9 mouse cellular contexts compared by ENCODE assay signal in genomic region chr13:35166080-35166479, GRCm38 (mm10).
DNase-seq lines count a peak whose midpoint lies in the region; ATAC-seq and TF ChIP-seq lines count a peak whose summit lies in the region.
"Had no signal": no experiment of that assay in that cellular context is flagged by ENCODE, and none has a peak within 500 bp of the region (broad histone marks: within the 10 kb centered on the region; RNA-seq: fewer than 3 reads in every experiment).

No protein-coding gene starts in this region.

- no peaks in the 10 kb centered on the region for H3K36me3 ChIP-seq in intestine, postnatal 0 days (ENCODE audit: control insufficient read depth, insufficient read depth)
- H3K36me3 ChIP-seq in intestine, embryonic 15.5 days: no peaks in the 10 kb centered on the region
- H3K36me3 ChIP-seq: G1E had no signal

- H3K4me1 ChIP-seq in intestine, postnatal 0 days (replicated peaks; ENCODE audit: control insufficient read depth, insufficient read depth, low read length): no peaks in the 10 kb centered on the region
- no peaks in the 10 kb centered on the region for H3K4me1 ChIP-seq in intestine, embryonic 15.5 days (replicated peaks)
- H3K4me1 ChIP-seq in cerebellum, adult 2 months (ENCODE audit: control insufficient read depth, insufficient read depth, low read length): peaks cover 8% of the 10 kb centered on the region

- peak; percentile 27; the same call in 1 of the 2 replicates for TF ChIP-seq CTCF in intestine, postnatal 0 days (IDR thresholded peaks at IDR 0.05; ENCODE audit: low read depth)
- no peak for TF ChIP-seq CTCF in cerebellum, adult 2 months (IDR thresholded peaks at IDR 0.05; ENCODE audit: borderline replicate concordance, insufficient read depth, low read depth, low read length)

- H3K27me3 ChIP-seq in intestine, postnatal 0 days (replicated peaks; ENCODE audit: control insufficient read depth, insufficient read depth, low read length): no peaks in the 10 kb centered on the region
- H3K27me3 ChIP-seq in intestine, embryonic 15.5 days (replicated peaks): no peaks in the 10 kb centered on the region
- H3K27me3 ChIP-seq in cerebellum, adult 2 months (ENCODE audit: control insufficient read depth, insufficient read depth, low read length): no peaks in the 10 kb centered on the region

- H3K9me3 ChIP-seq in intestine, postnatal 0 days (ENCODE audit: control insufficient read depth): no peaks in the 10 kb centered on the region
- H3K9me3 ChIP-seq in intestine, embryonic 15.5 days: no peaks in the 10 kb centered on the region
- H3K9me3 ChIP-seq: G1E had no signal

- peak; percentile 32 for DNase-seq in ovary, postnatal 36 days (ENCODE audit: low spot score)
- no peak for DNase-seq in ovary, adult 18-20 months (ENCODE audit: low spot score)
- DNase-seq in cerebellum, adult 2 months: peak; percentile 14 to 32
- peak; percentile 34 to 45 for DNase-seq in lung, postnatal 4 days
- DNase-seq in frontal cortex, adult 2 months (ENCODE audit: extremely low spot score in 1 of 2, low spot score in 1 of 2): no peak
- DNase-seq: thymus, adult 18-20 months had no signal

- WGBS in intestine, postnatal 0 days: 56% methylated on average over 5 of the region's 5 CpGs
- 63% methylated on average over 5 of the region's 5 CpGs for WGBS in intestine, embryonic 15.5 days
- 53% methylated on average over 5 of the region's 5 CpGs for WGBS in cerebellum, adult 2 months

- no peak for TF ChIP-seq POLR2A in cerebellum, adult 2 months (IDR thresholded peaks at IDR 0.05; ENCODE audit: borderline replicate concordance, insufficient read depth, low read length)

- H3K4me3 ChIP-seq in intestine, postnatal 0 days (ENCODE audit: low read depth, low read length): no peak overlapping the region
- no peak overlapping the region for H3K4me3 ChIP-seq in intestine, embryonic 15.5 days (replicated peaks)
- no peak overlapping the region for H3K4me3 ChIP-seq in cerebellum, adult 2 months (replicated peaks; ENCODE audit: insufficient read depth, low read depth, low read length)

- no peak overlapping the region for H3K4me2 ChIP-seq in intestine, postnatal 0 days (replicated peaks; ENCODE audit: low read depth)
- no peak overlapping the region for H3K4me2 ChIP-seq in intestine, embryonic 15.5 days (replicated peaks)

- ATAC-seq in intestine, postnatal 0 days: no peak
- ATAC-seq in intestine, embryonic 15.5 days: no peak

- no peak overlapping the region for H3K27ac ChIP-seq in intestine, postnatal 0 days (ENCODE audit: low read depth, low read length)
- H3K27ac ChIP-seq in intestine, embryonic 15.5 days: no peak overlapping the region
- no peak overlapping the region for H3K27ac ChIP-seq in cerebellum, adult 2 months (ENCODE audit: insufficient read depth, low read length)

- H3K9ac ChIP-seq in intestine, postnatal 0 days (ENCODE audit: low read depth, low read length): no peak overlapping the region
- no peak overlapping the region for H3K9ac ChIP-seq in intestine, embryonic 15.5 days

Comparison
In these comparisons a context has a peak if more than half of its experiments do, and no peak if none do; other contexts are left out.
1. DNase-seq: peak in ovary, postnatal 36 days (single experiment), cerebellum, adult 2 months (2 of 2) and lung, postnatal 4 days (2 of 2); none in ovary, adult 18-20 months (single experiment) and frontal cortex, adult 2 months (0 of 2).